ENCODE assay signal across 27 mouse cellular contexts in genomic region chr11:116442867-116443177, GRCm38 (mm10). TPM values are rescaled to one million over a fixed set of nuclear protein-coding genes. Genes with fewer than 3 reads are reported as not detected.
DNase-seq lines count a peak whose midpoint lies in the region; ATAC-seq and TF ChIP-seq lines count a peak whose summit lies in the region.
"Had no signal": no experiment of that assay in that cellular context is flagged by ENCODE, and none has a peak within 500 bp of the region (broad histone marks: within the 10 kb centered on the region; RNA-seq: fewer than 3 reads in every experiment).

No protein-coding gene starts in this region.

- ATAC-seq in forebrain, embryonic 14.5 days: no peak
- ATAC-seq in intestine, embryonic 16.5 days: no peak
- no peak for ATAC-seq in intestine, postnatal 0 days
- ATAC-seq in activated CD4-positive, CD25-positive, alpha-beta regulatory T cell, adult 4 months: no peak
- ATAC-seq: intestine, embryonic 15.5 days had no signal

- no peak for TF ChIP-seq RAD21 in CH12.LX (IDR thresholded peaks at IDR 0.05; ENCODE audit: low read depth, low read length)

- dilution Hi-C loops in CH12.LX (cut with MboI; ENCODE audit: extremely low pct_ligation_motif_present, extremely low pct_unique_long_range_greater_than_20kb, low sequenced_read_pairs): no loop called here

- peak overlapping the region; percentile 13; the same call in 1 of the 2 replicates for H3K9ac ChIP-seq in forebrain, embryonic 14.5 days (ENCODE audit: low read length)
- H3K9ac ChIP-seq in intestine, embryonic 16.5 days (ENCODE audit: low read depth, low read length): 0 out of 2 replicates have a peak overlapping the region, but pooled peaks have one; percentile 14
- H3K9ac ChIP-seq in intestine, postnatal 0 days (ENCODE audit: low read depth, low read length): no peak overlapping the region
- H3K9ac ChIP-seq in CH12.LX (ENCODE audit: insufficient read depth, low read depth): no peak overlapping the region
- H3K9ac ChIP-seq: forebrain, embryonic 12.5 days; heart, embryonic 12.5 days; hindbrain, embryonic 14.5 days; intestine, embryonic 15.5 days had no signal

- in situ Hi-C loops in CH12.LX (cut with MboI; ENCODE audit: low pct_ligation_motif_present, low pct_unique_long_range_greater_than_20kb, low sequenced_read_pairs): loop anchor here (5.0 kb wide), 1 partner anchor 41 kb away; no protein-coding TSS in a partner anchor

- H3K4me2 ChIP-seq in forebrain, embryonic 14.5 days (ENCODE audit: low read length): no peak overlapping the region
- no peak overlapping the region for H3K4me2 ChIP-seq in intestine, embryonic 16.5 days (ENCODE audit: low read depth, low read length)
- no peak overlapping the region for H3K4me2 ChIP-seq in intestine, postnatal 0 days (replicated peaks; ENCODE audit: low read depth)
- no peak overlapping the region for H3K4me2 ChIP-seq in CH12.LX (ENCODE audit: insufficient read depth, low read depth, poor library complexity, severe bottlenecking)
- H3K4me2 ChIP-seq: forebrain, embryonic 12.5 days; heart, embryonic 12.5 days; hindbrain, embryonic 14.5 days; intestine, embryonic 15.5 days had no signal

- no peak for TF ChIP-seq EP300 in CH12.LX (IDR thresholded peaks at IDR 0.05; ENCODE audit: low read length)

- no peak for TF ChIP-seq CTCF in intestine, postnatal 0 days (IDR thresholded peaks at IDR 0.05; ENCODE audit: low read depth)
- TF ChIP-seq CTCF in CH12.LX (conservative IDR thresholded peaks at IDR 0.05 in 1 of 2, IDR thresholded peaks at IDR 0.05 in 1 of 2; ENCODE audit: low read depth in 2 of 2, low read length in 2 of 2): no peak

- DNase-seq in forebrain, embryonic 14.5 days (ENCODE audit: low spot score): no peak
- DNase-seq in forebrain, embryonic 10.5 days (ENCODE audit: extremely low spot score, low spot score): no peak
- no peak for DNase-seq in CH12.LX (ENCODE audit: extremely low read depth)
- no peak for DNase-seq in limb, embryonic 10.5 days (ENCODE audit: low spot score)
- DNase-seq in c-Kit-positive CD71-positive TER-119-positive erythroid progenitor cells, embryonic 14.5 days (ENCODE audit: low spot score): no peak
- DNase-seq: cerebellum, adult 9-10 months; heart, adult 11 months; heart, postnatal 36 days; layer of hippocampus, adult 9-11 months; lung, adult 18-20 months; right cerebral cortex, postnatal 14 days; thymus, adult 2 months had no signal

- WGBS in forebrain, embryonic 14.5 days: 83% methylated on average over 6 of the region's 6 CpGs
- 89% methylated on average over 6 of the region's 6 CpGs for WGBS in forebrain, embryonic 10.5 days
- 65% methylated on average over 6 of the region's 6 CpGs for WGBS in intestine, embryonic 16.5 days
- WGBS in intestine, postnatal 0 days: 77% methylated on average over 6 of the region's 6 CpGs
- 80% methylated on average over 6 of the region's 6 CpGs for WGBS in limb, embryonic 10.5 days

- no peak for TF ChIP-seq POLR2A in CH12.LX (IDR thresholded peaks at IDR 0.05; ENCODE audit: low read depth, low read length)

- H3K27me3 ChIP-seq in forebrain, embryonic 14.5 days (replicated peaks; ENCODE audit: control insufficient read depth, insufficient read depth, low read length): peaks cover 10% of the 10 kb centered on the region
- H3K27me3 ChIP-seq in forebrain, embryonic 10.5 days (ENCODE audit: poor library complexity, severe bottlenecking): peaks cover 18% of the 10 kb centered on the region
- no peaks in the 10 kb centered on the region; the same call in 1 of the 2 replicates for H3K27me3 ChIP-seq in intestine, embryonic 16.5 days (replicated peaks; ENCODE audit: control insufficient read depth, insufficient read depth, low read length)
- H3K27me3 ChIP-seq in intestine, postnatal 0 days (replicated peaks; ENCODE audit: control insufficient read depth, insufficient read depth, low read length): no peaks in the 10 kb centered on the region; the same call in 1 of the 2 replicates
- H3K27me3 ChIP-seq in CH12.LX (replicated peaks): no peaks in the 10 kb centered on the region
- H3K27me3 ChIP-seq in limb, embryonic 10.5 days (ENCODE audit: low read depth, poor library complexity, severe bottlenecking): peaks cover 18% of the 10 kb centered on the region

- 0 out of 2 replicates have a peak, but pooled peaks cover under 1% of the 10 kb centered on the region for H3K79me2 ChIP-seq in CH12.LX (replicated peaks; ENCODE audit: control insufficient read depth, extremely low read depth, insufficient read depth, poor library complexity, severe bottlenecking)

- no peaks in the 10 kb centered on the region for H3K4me1 ChIP-seq in forebrain, embryonic 14.5 days (ENCODE audit: control insufficient read depth, insufficient read depth, low read length)
- H3K4me1 ChIP-seq in forebrain, embryonic 10.5 days: peaks cover 35% of the 10 kb centered on the region
- peaks cover 9% of the 10 kb centered on the region; the same call in 1 of the 2 replicates for H3K4me1 ChIP-seq in intestine, embryonic 16.5 days (ENCODE audit: control insufficient read depth, insufficient read depth, low read length)
- H3K4me1 ChIP-seq in intestine, postnatal 0 days (replicated peaks; ENCODE audit: control insufficient read depth, insufficient read depth, low read length): no peaks in the 10 kb centered on the region
- H3K4me1 ChIP-seq in CH12.LX (ENCODE audit: control insufficient read depth in 1 of 2, insufficient read depth in 2 of 2): peaks cover 64 to 76% of the 10 kb centered on the region in 2 experiments
- H3K4me1 ChIP-seq in limb, embryonic 10.5 days: peaks cover 49% of the 10 kb centered on the region

- H3K27ac ChIP-seq in forebrain, embryonic 14.5 days (ENCODE audit: low read depth, low read length): no peak overlapping the region
- no peak overlapping the region for H3K27ac ChIP-seq in forebrain, embryonic 10.5 days
- no peak overlapping the region for H3K27ac ChIP-seq in intestine, embryonic 16.5 days (ENCODE audit: low read length)
- no peak overlapping the region for H3K27ac ChIP-seq in intestine, postnatal 0 days (ENCODE audit: low read depth, low read length)
- peak overlapping the region; percentile 12; the same call in 1 of the 2 replicates for H3K27ac ChIP-seq in CH12.LX (ENCODE audit: insufficient read depth, low read depth)
- H3K27ac ChIP-seq in limb, embryonic 10.5 days: peak overlapping the region; percentile 50
- H3K27ac ChIP-seq: forebrain, embryonic 12.5 days; hindbrain, embryonic 14.5 days; intestine, embryonic 15.5 days; left cerebral cortex, adult 2 months; stomach, postnatal 0 days had no signal

- H3K36me3 ChIP-seq in forebrain, embryonic 14.5 days (ENCODE audit: control insufficient read depth, insufficient read depth, low read length): peaks cover 17% of the 10 kb centered on the region
- peaks cover 22% of the 10 kb centered on the region for H3K36me3 ChIP-seq in forebrain, embryonic 10.5 days (replicated peaks)
- H3K36me3 ChIP-seq in intestine, embryonic 16.5 days (ENCODE audit: control insufficient read depth, insufficient read depth, low read length): no peaks in the 10 kb centered on the region
- peaks cover 11% of the 10 kb centered on the region for H3K36me3 ChIP-seq in intestine, postnatal 0 days (ENCODE audit: control insufficient read depth, insufficient read depth)
- H3K36me3 ChIP-seq in CH12.LX (replicated peaks in 1 of 2; ENCODE audit: control insufficient read depth in 1 of 2, insufficient read depth in 1 of 2, low read length in 1 of 2): peaks cover 7 to 27% of the 10 kb centered on the region in 2 experiments
- H3K36me3 ChIP-seq in limb, embryonic 10.5 days: peaks cover 29% of the 10 kb centered on the region

- H3K4me3 ChIP-seq in forebrain, embryonic 14.5 days (ENCODE audit: low read depth, low read length): no peak overlapping the region
- H3K4me3 ChIP-seq in forebrain, embryonic 10.5 days: no peak overlapping the region
- no peak overlapping the region for H3K4me3 ChIP-seq in intestine, embryonic 16.5 days (ENCODE audit: low read length)
- no peak overlapping the region for H3K4me3 ChIP-seq in intestine, postnatal 0 days (ENCODE audit: low read depth, low read length)
- no peak overlapping the region for H3K4me3 ChIP-seq in CH12.LX (replicated peaks in 1 of 3; ENCODE audit: low read depth in 2 of 3, low read length in 2 of 3, poor library complexity in 1 of 3)
- H3K4me3 ChIP-seq in limb, embryonic 10.5 days: no peak overlapping the region
- H3K4me3 ChIP-seq: forebrain, embryonic 12.5 days; heart, embryonic 12.5 days; intestine, embryonic 15.5 days; left cerebral cortex, adult 2 months; megakaryocyte, embryonic 14.5 days had no signal

- no peaks in the 10 kb centered on the region for H3K9me3 ChIP-seq in forebrain, embryonic 14.5 days (replicated peaks; ENCODE audit: control insufficient read depth, low read length)
- no peaks in the 10 kb centered on the region for H3K9me3 ChIP-seq in forebrain, embryonic 10.5 days
- no peaks in the 10 kb centered on the region for H3K9me3 ChIP-seq in intestine, embryonic 16.5 days (ENCODE audit: control insufficient read depth, low read length)
- H3K9me3 ChIP-seq in intestine, postnatal 0 days (ENCODE audit: control insufficient read depth): no peaks in the 10 kb centered on the region
- no peaks in the 10 kb centered on the region for H3K9me3 ChIP-seq in CH12.LX (replicated peaks; ENCODE audit: low read length)
- no peaks in the 10 kb centered on the region for H3K9me3 ChIP-seq in limb, embryonic 10.5 days (replicated peaks)
- H3K9me3 ChIP-seq: forebrain, embryonic 12.5 days; heart, embryonic 12.5 days; intestine, embryonic 15.5 days; megakaryocyte, embryonic 14.5 days had no signal

RNA-seq across cellular contexts. Expression of gene Ubald2, which starts 8.9 kb away (rescaled TPM):
- 95.5 and 100 TPM in 2 replicates for polyA plus RNA-seq in forebrain, embryonic 14.5 days (2014; fragmentation: Nextera tagmentation; extraction: Ambion mirVana)
- 31.6 and 33.1 TPM in 2 replicates for polyA plus RNA-seq in forebrain, embryonic 10.5 days (2016; fragmentation: Nextera tagmentation; extraction: Ambion mirVana)
- 47.2 and 55.0 TPM in 2 replicates for polyA plus RNA-seq in intestine, embryonic 16.5 days (2015; fragmentation: Nextera tagmentation; extraction: Ambion mirVana)
- 60.2 and 60.6 TPM in 2 replicates for polyA plus RNA-seq in intestine, postnatal 0 days (2015; fragmentation: Nextera tagmentation; extraction: Ambion mirVana)
- 321 and 436 TPM in 2 replicates for total RNA-seq in CH12.LX (2012; rRNA removed)
- 291 and 336 TPM in 2 replicates for total RNA-seq in CH12.LX (2014; rRNA removed)
- 222 and 228 TPM in 2 replicates for polyA plus RNA-seq in CH12.LX (2012; ENCODE audit: insufficient read length, low read depth)
- polyA plus RNA-seq in limb, embryonic 10.5 days (2016; fragmentation: Nextera tagmentation; extraction: Ambion mirVana): 44.1 and 51.8 TPM in 2 replicates
- polyA plus RNA-seq in activated CD4-positive, CD25-positive, alpha-beta regulatory T cell, adult 4 months (2017; shearing (Covaris generic)): 10 to 100 TPM; 13.7 to 15.0 TPM

RNA-seq across cellular contexts. Expression of gene Qrich2, which starts 23.2 kb away (rescaled TPM):
- not detected in 2 replicates for polyA plus RNA-seq in forebrain, embryonic 14.5 days (2014; fragmentation: Nextera tagmentation; extraction: Ambion mirVana)
- 0.16 and 0.24 TPM in 2 replicates for polyA plus RNA-seq in forebrain, embryonic 10.5 days (2016; fragmentation: Nextera tagmentation; extraction: Ambion mirVana)
- polyA plus RNA-seq in intestine, embryonic 16.5 days (2015; fragmentation: Nextera tagmentation; extraction: Ambion mirVana): 0.39 TPM in 2 replicates
- 0.14 TPM in 1 of 2 replicates, not detected in the other for polyA plus RNA-seq in intestine, postnatal 0 days (2015; fragmentation: Nextera tagmentation; extraction: Ambion mirVana)
- total RNA-seq in CH12.LX (2012; rRNA removed) (0.13 and 0.38 TPM in 2 replicates), CH12.LX (2014; rRNA removed) (0.23 and 0.32 TPM in 2 replicates)
- polyA plus RNA-seq in CH12.LX (2012; ENCODE audit: insufficient read length, low read depth): 0.29 and 0.37 TPM in 2 replicates
- 0.36 and 0.44 TPM in 2 replicates for polyA plus RNA-seq in limb, embryonic 10.5 days (2016; fragmentation: Nextera tagmentation; extraction: Ambion mirVana)
- polyA plus RNA-seq in activated CD4-positive, CD25-positive, alpha-beta regulatory T cell, adult 4 months (2017; shearing (Covaris generic)): not detected
- total RNA-seq: adrenal gland, postnatal 25 days; gastrocnemius, adult 18-20 months; left cerebral cortex, postnatal 36 days; liver, adult 2 months; midbrain, postnatal 0 days had no signal
- polyA plus RNA-seq: forebrain, embryonic 12.5 days; heart, embryonic 12.5 days; hindbrain, embryonic 14.5 days had no signal

RNA-seq across cellular contexts. Expression of gene Rnf157, which starts 30.0 kb away (rescaled TPM):
- polyA plus RNA-seq in forebrain, embryonic 14.5 days (2014; fragmentation: Nextera tagmentation; extraction: Ambion mirVana): 16.3 and 21.5 TPM in 2 replicates
- polyA plus RNA-seq in forebrain, embryonic 10.5 days (2016; fragmentation: Nextera tagmentation; extraction: Ambion mirVana): 5.5 and 5.7 TPM in 2 replicates
- polyA plus RNA-seq in intestine, embryonic 16.5 days (2015; fragmentation: Nextera tagmentation; extraction: Ambion mirVana): 4.4 and 5.2 TPM in 2 replicates
- 4.9 and 6.6 TPM in 2 replicates for polyA plus RNA-seq in intestine, postnatal 0 days (2015; fragmentation: Nextera tagmentation; extraction: Ambion mirVana)
- total RNA-seq in CH12.LX (2012; rRNA removed): 17.2 and 39.3 TPM in 2 replicates
- 7.2 and 8.7 TPM in 2 replicates for total RNA-seq in CH12.LX (2014; rRNA removed)
- polyA plus RNA-seq in CH12.LX (2012; ENCODE audit: insufficient read length, low read depth): 8.7 and 10.9 TPM in 2 replicates
- polyA plus RNA-seq in limb, embryonic 10.5 days (2016; fragmentation: Nextera tagmentation; extraction: Ambion mirVana): 11.1 and 18.3 TPM in 2 replicates
- 1 to 10 TPM; 6.6 to 6.9 TPM for polyA plus RNA-seq in activated CD4-positive, CD25-positive, alpha-beta regulatory T cell, adult 4 months (2017; shearing (Covaris generic))

RNA-seq across cellular contexts. Expression of gene Prpsap1, which starts 51.2 kb away (rescaled TPM):
- 138 and 153 TPM in 2 replicates for polyA plus RNA-seq in forebrain, embryonic 14.5 days (2014; fragmentation: Nextera tagmentation; extraction: Ambion mirVana)
- 200 and 209 TPM in 2 replicates for polyA plus RNA-seq in forebrain, embryonic 10.5 days (2016; fragmentation: Nextera tagmentation; extraction: Ambion mirVana)
- polyA plus RNA-seq in intestine, embryonic 16.5 days (2015; fragmentation: Nextera tagmentation; extraction: Ambion mirVana): 260 and 274 TPM in 2 replicates
- 177 and 194 TPM in 2 replicates for polyA plus RNA-seq in intestine, postnatal 0 days (2015; fragmentation: Nextera tagmentation; extraction: Ambion mirVana)
- total RNA-seq in CH12.LX (2012; rRNA removed): 114 and 118 TPM in 2 replicates
- total RNA-seq in CH12.LX (2014; rRNA removed): 79.8 and 93.5 TPM in 2 replicates
- 112 and 114 TPM in 2 replicates for polyA plus RNA-seq in CH12.LX (2012; ENCODE audit: insufficient read length, low read depth)
- 203 and 209 TPM in 2 replicates for polyA plus RNA-seq in limb, embryonic 10.5 days (2016; fragmentation: Nextera tagmentation; extraction: Ambion mirVana)
- polyA plus RNA-seq in activated CD4-positive, CD25-positive, alpha-beta regulatory T cell, adult 4 months (2017; shearing (Covaris generic)): 10 to 100 TPM; 47.3 to 60.5 TPM

Comparison
In these comparisons a context has a peak if more than half of its experiments do, and no peak if none do; other contexts are left out.
1. H3K9ac ChIP-seq: peak in forebrain, embryonic 14.5 days (single experiment) and intestine, embryonic 16.5 days (single experiment); none in intestine, postnatal 0 days (single experiment) and CH12.LX (single experiment).
2. H3K27ac ChIP-seq: peak in CH12.LX (single experiment) and limb, embryonic 10.5 days (single experiment); none in forebrain, embryonic 14.5 days (single experiment), forebrain, embryonic 10.5 days (single experiment), intestine, embryonic 16.5 days (single experiment) and intestine, postnatal 0 days (single experiment).